Mouse (Mus musculus) stomach, embryonic 14.5 days (tissue): Measurements from ENCODE around the gene Rngtt. TPM values are rescaled to one million over a fixed set of nuclear protein-coding genes. Genes with fewer than 3 reads are reported as not detected.

Experiments used
- ATAC-seq: fragments of 200-750 bp; cut with Nextera tagmentation; 2 replicates; pipeline ENCODE4 v1.8.0; 2017; ENCODE audit warnings: low read depth, moderate TSS enrichment; ENCODE audit not compliant: insufficient number of reproducible peaks, insufficient read depth, low FRiP score
- H3K27ac ChIP-seq: fragments of 300-500 bp; sonication (generic); 2 replicates; pipeline ENCODE4 v1.5.1; 2014; ENCODE audit warnings: mild to moderate bottlenecking, low read length, moderate library complexity, mixed read lengths
- H3K27me3 ChIP-seq: fragments of 300-500 bp; sonication (generic); 2 replicates; pipeline ENCODE4 v1.6.1; 2014; ENCODE audit warnings: low read length, control low read depth, mixed read lengths; ENCODE audit not compliant: control insufficient read depth, insufficient read depth
- H3K36me3 ChIP-seq: fragments of 300-500 bp; sonication (generic); 2 replicates; pipeline ENCODE4 v1.6.1; 2014; ENCODE audit warnings: mild to moderate bottlenecking, control low read depth, low read length, moderate library complexity, mixed read lengths; ENCODE audit not compliant: control insufficient read depth, insufficient read depth
- H3K4me1 ChIP-seq: fragments of 300-500 bp; sonication (generic); 2 replicates; pipeline ENCODE4 v1.6.1; 2014; ENCODE audit warnings: low read length, control low read depth, mixed read lengths; ENCODE audit not compliant: control insufficient read depth, insufficient read depth
- H3K4me2 ChIP-seq: fragments of 300-500 bp; sonication (generic); replicated peaks from 2 replicates; pipeline ENCODE4 v1.6.1; 2014; ENCODE audit warnings: low read depth, low read length, control low read depth
- H3K4me3 ChIP-seq: fragments of 300-500 bp; sonication (generic); 2 replicates; pipeline ENCODE4 v1.5.1; 2014; ENCODE audit warnings: low read depth, low read length, control low read depth
- H3K9ac ChIP-seq: fragments of 300-500 bp; sonication (generic); replicated peaks from 2 replicates; pipeline ENCODE4 v1.6.1; 2014; ENCODE audit warnings: low read depth, mild to moderate bottlenecking, control low read depth, low read length, moderate library complexity, mixed read lengths
- H3K9me3 ChIP-seq: fragments of 300-500 bp; sonication (generic); 2 replicates; pipeline ENCODE4 v1.6.1; 2016; ENCODE audit warnings: low read depth, low read length, control low read depth; ENCODE audit not compliant: control insufficient read depth
- WGBS: fragments of 180-500 bp; shearing (Covaris S2); extraction: QIAGEN DNeasy Blood & Tissue Kit; methylation state at CpG from one replicate; pipeline ENCODE4 v1.1.7; 2014; 5-methylcytosine and 5-hydroxymethylcytosine counted together
- polyA plus RNA-seq: library from polyadenylated mRNA; unstranded; fragments of >200 nt; fragmentation: Nextera tagmentation; extraction: Ambion mirVana; gene quantifications from 2 replicates; pipeline ENCODE4 v1.2.1, GENCODE M21; 2014

The Rngtt gene
- polyA plus RNA-seq, 1 experiment from 2014 or later: 28.0 TPM

GRCm38 (mm10) chr4:33337999-33338398 is 27.9 kb downstream of the Rngtt start:
- 86% methylated on average over 1 of the region's 1 CpGs for WGBS
- Histone ChIP-seq H3K27ac (no peak overlapping the region), H3K27me3 (no peaks in the 10 kb centered on the region), H3K4me1 (no peaks in the 10 kb centered on the region), H3K4me2 (no peak overlapping the region), H3K4me3 (no peak overlapping the region), H3K9me3 (no peaks in the 10 kb centered on the region), H3K9ac (no peak overlapping the region), H3K36me3 (peaks cover 19% of the 10 kb centered on the region)
- no peak for ATAC-seq

DNA sequence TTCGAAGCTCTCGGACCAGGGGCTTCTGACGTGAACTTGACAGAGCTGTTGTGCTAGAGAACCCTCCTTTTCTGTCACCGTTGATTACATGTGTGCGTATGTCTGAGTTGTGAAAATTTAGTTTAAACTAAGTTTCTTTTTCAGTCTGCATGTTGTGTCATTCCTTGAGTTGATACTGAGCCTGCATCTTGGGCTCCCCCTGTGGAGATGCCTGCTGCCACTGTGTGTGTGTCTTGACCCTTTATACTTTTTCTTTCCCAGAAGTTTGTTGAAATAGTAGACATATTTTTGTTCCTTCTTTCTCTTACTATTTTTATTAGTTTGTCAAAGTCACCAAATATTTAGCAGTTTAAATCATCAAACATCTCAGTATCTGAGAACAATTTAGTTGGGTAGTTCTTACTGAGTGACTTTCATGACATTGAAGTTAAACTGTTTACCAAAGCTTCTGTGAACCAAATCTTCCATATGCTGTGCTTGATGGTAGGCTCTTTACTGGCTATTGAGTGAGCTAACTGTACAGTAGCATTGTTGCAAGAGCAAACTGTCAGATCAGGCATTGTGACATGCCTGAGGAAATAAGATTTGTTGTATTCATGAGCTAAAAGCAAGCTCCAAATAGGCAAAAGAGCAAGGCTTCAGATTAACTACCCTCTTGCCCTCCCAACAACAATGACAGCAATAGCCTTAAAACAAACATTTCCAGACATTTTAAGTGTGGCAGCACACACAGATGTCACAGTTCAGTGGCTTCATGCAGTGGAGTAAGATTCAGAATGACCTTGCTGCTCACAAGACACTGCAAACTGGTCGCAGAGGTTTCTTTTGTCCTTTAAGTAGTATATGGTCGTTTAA is 33.0 kb downstream of the Rngtt start:
- H3K4me1 ChIP-seq: no peaks in the 10 kb centered on the region
- H3K4me3 ChIP-seq: no peak overlapping the region
- 90% methylated on average over 7 of the region's 7 CpGs for WGBS
- H3K27me3 ChIP-seq: no peaks in the 10 kb centered on the region
- no peak for ATAC-seq
- H3K9ac ChIP-seq: no peak overlapping the region
- H3K4me2 ChIP-seq: no peak overlapping the region
- H3K9me3 ChIP-seq: no peaks in the 10 kb centered on the region
- H3K27ac ChIP-seq: no peak overlapping the region
- H3K36me3 ChIP-seq: peaks cover 8% of the 10 kb centered on the region

DNA sequence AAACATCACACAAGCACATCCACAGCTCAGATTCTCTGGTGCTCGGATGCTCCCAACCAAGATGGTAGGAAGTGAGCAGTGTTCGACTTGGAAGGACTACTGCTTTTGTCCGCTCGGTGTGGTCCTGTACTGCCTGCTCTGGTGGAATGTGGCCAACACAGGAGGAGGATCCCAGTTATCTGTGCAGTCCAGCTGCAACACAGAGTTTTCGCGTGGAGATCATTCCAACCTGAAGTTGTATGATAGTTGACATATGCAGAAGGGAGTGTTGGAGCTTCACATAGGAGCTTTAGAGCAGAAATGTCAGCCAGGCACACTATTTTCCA is 33.6 kb downstream of the Rngtt start:
- Histone ChIP-seq H3K4me3 (no peak overlapping the region), H3K9ac (no peak overlapping the region), H3K27me3 (no peaks in the 10 kb centered on the region), H3K27ac (no peak overlapping the region), H3K9me3 (no peaks in the 10 kb centered on the region), H3K4me1 (no peaks in the 10 kb centered on the region), H3K4me2 (no peak overlapping the region), H3K36me3 (peaks cover 12% of the 10 kb centered on the region)
- no peak for ATAC-seq
- 81% methylated on average over 6 of the region's 6 CpGs for WGBS

DNA sequence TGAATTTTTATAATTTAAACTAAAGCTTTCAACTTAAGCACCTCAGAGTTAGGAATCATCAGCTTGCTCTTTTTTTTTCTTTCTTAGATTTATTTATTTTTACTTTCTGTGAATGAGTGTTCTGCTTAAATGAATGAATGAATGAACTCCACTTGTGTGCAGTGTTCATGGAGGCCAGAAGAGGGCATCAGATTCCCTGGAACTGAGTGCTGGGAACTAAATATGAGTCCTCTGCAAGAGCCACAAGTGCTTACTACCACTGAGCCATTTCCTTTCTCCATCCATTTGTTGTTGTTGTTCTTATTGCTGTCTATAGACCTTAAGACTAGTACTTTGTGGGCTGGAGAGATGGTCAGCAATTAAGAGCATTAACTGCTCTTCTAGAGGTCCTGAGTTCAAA is 53.3 kb downstream of the Rngtt start:
- no peak overlapping the region for H3K9ac ChIP-seq
- H3K27me3 ChIP-seq: no peaks in the 10 kb centered on the region
- no peak overlapping the region for H3K27ac ChIP-seq
- ATAC-seq: no peak
- peaks cover 3% of the 10 kb centered on the region for H3K36me3 ChIP-seq
- H3K4me1 ChIP-seq: no peaks in the 10 kb centered on the region
- no peaks in the 10 kb centered on the region for H3K9me3 ChIP-seq
- no peak overlapping the region for H3K4me2 ChIP-seq
- H3K4me3 ChIP-seq: no peak overlapping the region

DNA sequence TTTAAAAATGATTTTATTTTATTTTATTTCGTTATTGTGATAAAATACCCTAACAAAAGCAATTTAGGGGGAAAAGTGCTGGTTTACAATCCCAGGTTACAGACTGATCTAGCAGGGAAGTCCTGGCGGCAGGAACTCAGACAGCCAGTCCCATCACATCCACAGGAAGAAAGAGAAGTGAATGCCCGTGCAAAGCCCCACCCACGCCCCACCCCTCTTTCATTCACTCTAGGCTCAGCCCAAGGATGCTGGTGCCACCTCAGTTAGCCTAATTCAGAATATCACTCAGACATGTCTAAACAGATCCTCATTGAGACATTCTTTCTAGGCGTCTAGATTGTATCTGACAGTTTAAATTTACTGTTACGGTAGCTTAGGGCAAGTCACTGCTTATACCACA is 64.8 kb downstream of the Rngtt start:
- no peaks in the 10 kb centered on the region for H3K36me3 ChIP-seq
- no peak overlapping the region for H3K27ac ChIP-seq
- H3K4me3 ChIP-seq: no peak overlapping the region
- 66% methylated on average over 6 of the region's 6 CpGs for WGBS
- ATAC-seq: no peak
- no peak overlapping the region for H3K9ac ChIP-seq
- no peaks in the 10 kb centered on the region for H3K9me3 ChIP-seq
- H3K4me2 ChIP-seq: no peak overlapping the region
- peaks cover 4% of the 10 kb centered on the region; the same call in 1 of the 2 replicates for H3K4me1 ChIP-seq
- no peaks in the 10 kb centered on the region for H3K27me3 ChIP-seq

GRCm38 (mm10) chr4:33377642-33378041 is 67.5 kb downstream of the Rngtt start:
- Histone ChIP-seq H3K4me3 (no peak overlapping the region), H3K27ac (no peak overlapping the region), H3K4me2 (no peak overlapping the region), H3K4me1 (peaks cover 4% of the 10 kb centered on the region; the same call in 1 of the 2 replicates), H3K9me3 (no peaks in the 10 kb centered on the region), H3K9ac (no peak overlapping the region), H3K27me3 (no peaks in the 10 kb centered on the region), H3K36me3 (no peaks in the 10 kb centered on the region)
- no peak for ATAC-seq

DNA sequence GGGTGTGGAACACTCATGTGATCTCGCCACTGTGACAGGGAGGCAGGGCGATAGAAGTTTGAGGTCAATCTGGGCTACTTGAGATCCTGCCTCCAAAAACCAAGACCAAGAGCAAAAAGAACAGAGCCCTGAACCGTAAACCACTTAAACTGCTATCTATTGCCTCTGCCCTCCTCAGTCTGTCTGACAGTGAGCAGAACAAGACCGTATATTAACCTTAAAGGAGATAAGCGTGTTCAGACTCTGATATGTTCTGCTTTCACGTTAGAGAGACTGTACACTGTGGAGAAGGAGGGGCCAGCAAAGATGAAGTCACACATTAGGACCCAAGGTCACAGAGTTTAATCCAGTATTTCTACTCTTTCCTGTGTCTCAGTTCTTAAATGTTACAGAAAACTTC is 68.8 kb downstream of the Rngtt start:
- Histone ChIP-seq H3K4me2 (no peak overlapping the region), H3K27ac (no peak overlapping the region), H3K36me3 (no peaks in the 10 kb centered on the region), H3K9me3 (no peaks in the 10 kb centered on the region), H3K4me1 (peaks cover 4% of the 10 kb centered on the region; the same call in 1 of the 2 replicates), H3K4me3 (no peak overlapping the region), H3K27me3 (no peaks in the 10 kb centered on the region), H3K9ac (no peak overlapping the region)
- ATAC-seq: no peak
- 67% methylated on average over 6 of the region's 6 CpGs for WGBS

GRCm38 (mm10) chr4:33388899-33389298 is 78.8 kb downstream of the Rngtt start:
- ATAC-seq: no peak
- H3K9me3 ChIP-seq: no peaks in the 10 kb centered on the region
- H3K9ac ChIP-seq: no peak overlapping the region
- H3K36me3 ChIP-seq: no peaks in the 10 kb centered on the region; the same call in 1 of the 2 replicates
- H3K4me2 ChIP-seq: no peak overlapping the region
- H3K4me3 ChIP-seq: no peak overlapping the region
- no peaks in the 10 kb centered on the region for H3K4me1 ChIP-seq
- no peak overlapping the region for H3K27ac ChIP-seq
- WGBS: 91% methylated on average over 3 of the region's 3 CpGs
- no peaks in the 10 kb centered on the region for H3K27me3 ChIP-seq

- Histone ChIP-seq H3K4me3 (no peak overlapping the region), H3K27me3 (no peaks in the 10 kb centered on the region), H3K27ac (no peak overlapping the region), H3K4me1 (no peaks in the 10 kb centered on the region), H3K9me3 (no peaks in the 10 kb centered on the region), H3K9ac (no peak overlapping the region), H3K4me2 (no peak overlapping the region), H3K36me3 (no peaks in the 10 kb centered on the region; the same call in 1 of the 2 replicates)
- ATAC-seq: no peak
Measured at GRCm38 (mm10) chr4:33390660-33391059, 80.5 kb downstream of the Rngtt start.
